Mouse (Mus musculus): Measurements from ENCODE around the gene Jak1. TPM values are rescaled to one million over a fixed set of nuclear protein-coding genes. Genes with fewer than 3 reads are reported as not detected.

The Jak1 gene
- polyA plus RNA-seq, 1 experiment from 2014 or later, result 69.1 TPM

DNA sequence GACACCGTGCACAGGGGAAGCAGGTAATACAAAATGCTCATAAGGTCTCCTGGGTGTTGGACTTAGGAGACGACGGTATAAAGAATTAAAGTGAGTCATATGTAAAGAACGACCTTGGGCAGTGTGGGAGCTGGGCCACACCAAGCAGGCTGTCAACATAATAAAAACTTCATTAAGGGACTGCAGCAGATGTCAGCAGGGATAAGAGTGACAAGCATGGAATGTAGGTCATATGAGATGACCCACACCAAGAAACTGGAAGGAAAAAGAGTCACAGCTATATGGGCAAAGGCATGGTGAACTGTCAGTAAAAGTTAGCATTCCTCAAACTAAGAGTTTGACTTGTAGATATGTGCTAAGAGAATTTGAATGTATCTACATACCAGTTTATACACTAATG is 120.7 kb downstream of the Jak1 start:
- peaks cover 14% of the 10 kb centered on the region for H3K36me3 ChIP-seq
- no peaks in the 10 kb centered on the region for H3K9me3 ChIP-seq (replicated peaks)
- no peaks in the 10 kb centered on the region for H3K4me1 ChIP-seq (replicated peaks)
- no peak overlapping the region for H3K27ac ChIP-seq (ENCODE audit: poor library complexity, severe bottlenecking)
- H3K4me2 ChIP-seq, result no peak overlapping the region
- no peak overlapping the region for H3K4me3 ChIP-seq
- no peak overlapping the region for H3K9ac ChIP-seq
- no peak for ATAC-seq (ENCODE audit: insufficient number of reproducible peaks, low FRiP score)
- H3K27me3 ChIP-seq (replicated peaks), result no peaks in the 10 kb centered on the region
- 74% methylated on average over 4 of the region's 4 CpGs for WGBS

DNA sequence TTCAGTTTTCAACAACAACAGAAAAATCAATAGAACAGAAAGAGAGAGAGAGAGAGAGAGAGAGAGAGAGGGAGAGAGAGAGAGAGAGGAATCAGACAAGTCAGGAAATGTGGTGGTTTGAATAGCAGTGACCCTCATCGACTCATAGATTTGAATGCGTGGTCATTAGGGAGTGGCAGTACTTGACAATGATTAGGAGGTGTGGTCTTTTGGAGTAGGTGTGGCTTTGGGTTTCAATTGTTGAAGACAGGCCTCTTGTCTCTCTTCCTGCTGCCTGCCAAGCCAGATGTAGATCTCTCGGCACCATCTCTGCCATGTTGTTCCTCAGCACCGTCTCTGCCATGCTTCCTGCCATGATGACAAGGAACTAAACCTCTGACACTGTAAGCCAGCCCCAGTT is 121.2 kb downstream of the Jak1 start:
- peaks cover 13% of the 10 kb centered on the region for H3K36me3 ChIP-seq
- H3K4me3 ChIP-seq, result no peak overlapping the region
- ATAC-seq (ENCODE audit: insufficient number of reproducible peaks, low FRiP score), result no peak
- H3K27ac ChIP-seq (ENCODE audit: poor library complexity, severe bottlenecking), result no peak overlapping the region
- H3K9me3 ChIP-seq (replicated peaks), result no peaks in the 10 kb centered on the region
- WGBS, result 53% methylated on average over 4 of the region's 4 CpGs
- no peak overlapping the region for H3K4me2 ChIP-seq
- H3K4me1 ChIP-seq (replicated peaks), result no peaks in the 10 kb centered on the region
- H3K27me3 ChIP-seq (replicated peaks), result no peaks in the 10 kb centered on the region
- no peak overlapping the region for H3K9ac ChIP-seq

DNA sequence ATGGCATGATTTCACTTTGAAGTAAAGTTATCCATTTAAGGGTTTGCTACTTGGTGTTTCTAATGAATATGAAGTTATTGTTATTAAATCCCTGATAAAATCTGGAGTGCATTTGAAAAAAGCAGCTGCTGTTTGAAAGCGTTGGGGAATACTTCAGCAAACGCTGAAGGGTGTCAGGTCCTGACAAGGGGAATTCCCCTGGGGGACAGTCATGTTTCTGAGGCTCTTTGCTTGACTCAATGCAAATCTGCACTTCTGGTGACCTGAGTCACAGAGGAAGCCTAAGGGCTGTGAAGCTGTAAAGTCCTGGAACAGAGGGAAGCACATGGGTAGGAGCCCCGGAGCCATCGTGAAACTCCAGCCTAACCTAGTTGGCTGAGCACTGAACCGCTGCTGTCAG is 123.3 kb downstream of the Jak1 start:
- no peak for ATAC-seq (ENCODE audit: insufficient number of reproducible peaks, low FRiP score)
- Histone ChIP-seq H3K9ac (no peak overlapping the region), H3K4me2 (no peak overlapping the region), H3K27ac (ENCODE audit: poor library complexity, severe bottlenecking) (no peak overlapping the region), H3K4me3 (no peak overlapping the region), H3K4me1 (replicated peaks) (no peaks in the 10 kb centered on the region), H3K36me3 (no peaks in the 10 kb centered on the region), H3K9me3 (replicated peaks) (no peaks in the 10 kb centered on the region), H3K27me3 (replicated peaks) (no peaks in the 10 kb centered on the region)
- WGBS, result 79% methylated on average over 5 of the region's 5 CpGs

DNA sequence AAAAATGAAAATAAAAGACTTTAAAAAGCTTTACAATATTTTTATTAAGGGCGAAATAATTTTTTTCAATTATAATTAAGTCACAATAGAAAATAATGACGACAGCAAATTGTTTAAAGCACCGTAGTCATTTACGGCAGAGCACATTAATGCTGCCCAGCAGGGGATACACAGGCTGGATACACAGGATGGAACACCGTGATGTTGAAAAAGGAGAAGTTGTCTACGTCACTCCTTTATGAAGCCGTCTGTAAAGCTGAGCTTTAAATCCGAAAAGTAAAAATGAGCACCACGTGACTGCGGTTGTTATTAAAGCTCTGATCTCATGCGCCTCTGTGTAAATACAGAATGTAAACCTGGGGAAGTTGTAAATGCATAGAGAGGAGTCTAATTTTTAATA is 127.1 kb downstream of the Jak1 start:
- no peaks in the 10 kb centered on the region for H3K27me3 ChIP-seq (replicated peaks)
- H3K4me1 ChIP-seq (replicated peaks), result no peaks in the 10 kb centered on the region
- no peaks in the 10 kb centered on the region for H3K36me3 ChIP-seq
- no peaks in the 10 kb centered on the region for H3K9me3 ChIP-seq (replicated peaks)
- ATAC-seq (ENCODE audit: insufficient number of reproducible peaks, low FRiP score), result no peak
- no peak overlapping the region for H3K4me3 ChIP-seq
- WGBS, result 88% methylated on average over 11 of the region's 11 CpGs
- no peak overlapping the region for H3K9ac ChIP-seq
- no peak overlapping the region for H3K4me2 ChIP-seq
- H3K27ac ChIP-seq (ENCODE audit: poor library complexity, severe bottlenecking), result no peak overlapping the region

DNA sequence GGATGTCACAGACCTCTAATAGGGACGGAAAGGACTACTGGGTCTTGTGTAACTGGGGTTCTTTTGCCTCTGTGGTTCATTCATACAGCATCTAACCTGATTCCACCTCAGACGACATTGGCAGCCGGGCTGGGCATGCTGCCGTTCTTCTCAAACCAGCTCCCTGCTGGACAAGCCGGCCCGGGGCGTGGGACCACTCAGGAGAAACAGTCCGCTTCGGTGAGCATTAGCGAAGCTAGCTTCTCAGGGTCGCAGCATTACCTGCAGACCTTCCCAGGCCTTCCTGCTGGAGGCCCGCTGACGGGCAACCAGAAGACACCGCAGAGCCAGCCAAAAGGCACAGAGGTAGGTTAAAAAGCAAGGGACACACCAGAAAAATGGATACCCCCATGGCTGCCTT is 129.2 kb downstream of the Jak1 start:
- Histone ChIP-seq H3K9ac (no peak overlapping the region), H3K9me3 (replicated peaks) (no peaks in the 10 kb centered on the region), H3K27ac (ENCODE audit: poor library complexity, severe bottlenecking) (no peak overlapping the region), H3K4me1 (replicated peaks) (no peaks in the 10 kb centered on the region), H3K36me3 (no peaks in the 10 kb centered on the region), H3K4me2 (no peak overlapping the region), H3K4me3 (no peak overlapping the region), H3K27me3 (replicated peaks) (no peaks in the 10 kb centered on the region)
- WGBS, result 85% methylated on average over 14 of the region's 14 CpGs
- no peak for ATAC-seq (ENCODE audit: insufficient number of reproducible peaks, low FRiP score)

DNA sequence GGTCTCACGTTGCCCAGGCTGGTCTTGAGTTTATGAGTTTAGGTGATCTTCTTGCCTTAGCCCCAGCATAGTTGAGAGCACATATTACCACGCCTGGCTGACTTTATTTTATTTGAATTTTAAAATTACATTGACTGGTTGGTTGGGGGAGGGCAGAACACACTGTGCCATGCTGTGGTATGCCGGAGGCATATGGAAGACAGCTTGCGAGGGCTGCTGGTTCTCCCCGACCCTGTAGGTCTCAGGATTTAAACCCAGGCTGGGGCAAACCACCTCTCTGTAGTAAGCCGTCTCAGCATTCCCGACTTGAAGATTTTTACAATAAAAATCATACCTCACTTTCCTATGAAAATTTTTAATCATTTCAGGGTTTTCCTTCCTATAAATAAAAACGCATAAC is 130.1 kb downstream of the Jak1 start:
- H3K27ac ChIP-seq (ENCODE audit: poor library complexity, severe bottlenecking), result no peak overlapping the region
- H3K4me1 ChIP-seq (replicated peaks), result no peaks in the 10 kb centered on the region
- 88% methylated on average over 8 of the region's 8 CpGs for WGBS
- ATAC-seq (ENCODE audit: insufficient number of reproducible peaks, low FRiP score), result no peak
- H3K27me3 ChIP-seq (replicated peaks), result no peaks in the 10 kb centered on the region
- no peaks in the 10 kb centered on the region; the same call in 1 of the 2 replicates for H3K36me3 ChIP-seq
- no peak overlapping the region for H3K9ac ChIP-seq
- no peaks in the 10 kb centered on the region for H3K9me3 ChIP-seq (replicated peaks)
- no peak overlapping the region for H3K4me2 ChIP-seq
- no peak overlapping the region for H3K4me3 ChIP-seq

DNA sequence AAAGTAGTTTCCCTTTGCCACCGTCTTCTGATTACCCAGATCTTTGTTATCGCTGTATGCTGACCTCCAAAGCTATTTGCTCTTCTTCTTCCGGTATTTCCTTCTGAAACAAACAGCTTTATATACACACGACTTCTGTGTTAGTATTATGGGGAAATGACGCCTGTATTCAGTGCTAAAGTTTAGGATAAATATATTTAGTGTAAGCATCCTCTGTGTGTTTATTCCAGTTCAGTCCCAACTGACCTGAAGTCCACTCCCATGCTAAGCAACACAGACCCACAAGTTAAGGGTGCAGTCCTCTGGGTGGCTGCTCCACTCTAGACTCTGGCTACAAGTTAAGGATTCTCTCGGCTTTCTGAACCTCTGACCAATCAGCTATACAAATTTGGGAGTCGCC is 144.1 kb downstream of the Jak1 start:
- Histone ChIP-seq H3K27me3 (replicated peaks) (no peaks in the 10 kb centered on the region), H3K4me2 (no peak overlapping the region), H3K9me3 (replicated peaks) (no peaks in the 10 kb centered on the region), H3K4me1 (replicated peaks) (peaks cover 15% of the 10 kb centered on the region), H3K9ac (no peak overlapping the region), H3K4me3 (no peak overlapping the region), H3K27ac (ENCODE audit: poor library complexity, severe bottlenecking) (no peak overlapping the region), H3K36me3 (0 out of 2 replicates have a peak, but pooled peaks cover 2% of the 10 kb centered on the region)
- ATAC-seq (ENCODE audit: insufficient number of reproducible peaks, low FRiP score), result no peak
- WGBS, result 81% methylated on average over 7 of the region's 7 CpGs

DNA sequence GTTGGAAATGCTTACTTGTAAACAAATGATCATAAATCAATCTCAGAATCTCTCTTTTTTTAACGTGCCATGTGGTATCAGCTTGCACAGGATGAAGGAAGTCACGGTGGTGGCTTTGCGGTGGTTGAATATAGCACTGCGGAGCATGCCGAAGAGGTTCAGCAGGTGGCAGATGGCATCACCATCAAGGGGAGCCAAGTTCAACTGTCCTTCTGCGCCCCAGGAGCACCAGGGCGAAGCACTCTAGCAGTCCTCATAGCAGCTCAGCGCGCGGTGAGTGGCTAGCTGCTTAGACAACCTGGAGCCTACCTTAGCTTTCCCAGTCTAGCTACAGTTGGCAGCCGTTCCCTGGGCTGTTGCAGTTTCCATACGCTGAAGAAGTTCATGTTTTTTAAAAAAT is 158.0 kb downstream of the Jak1 start:
- no peak overlapping the region for H3K4me2 ChIP-seq
- peaks cover 13% of the 10 kb centered on the region for H3K36me3 ChIP-seq
- WGBS, result 82% methylated on average over 12 of the region's 12 CpGs
- H3K27me3 ChIP-seq (replicated peaks), result no peaks in the 10 kb centered on the region
- H3K9me3 ChIP-seq (replicated peaks), result peaks cover 6% of the 10 kb centered on the region
- no peak overlapping the region for H3K27ac ChIP-seq (ENCODE audit: poor library complexity, severe bottlenecking)
- H3K9ac ChIP-seq, result no peak overlapping the region
- ATAC-seq (ENCODE audit: insufficient number of reproducible peaks, low FRiP score), result no peak
- no peaks in the 10 kb centered on the region for H3K4me1 ChIP-seq (replicated peaks)
- no peak overlapping the region for H3K4me3 ChIP-seq

Other genes starting within 250 kb of the Jak1 start
- not detected in 2 replicates for gene Gm10577, start 244.6 kb downstream of the Jak1 start, polyA plus RNA-seq (2016; fragmentation: Nextera tagmentation; extraction: Ambion mirVana)
- gene Raver2, start 196.3 kb downstream of the Jak1 start, polyA plus RNA-seq (2016; fragmentation: Nextera tagmentation; extraction: Ambion mirVana), result 5.2 and 5.4 TPM in 2 replicates
- 30.1 and 32.6 TPM in 2 replicates for gene Ak4, start 154.0 kb upstream of the Jak1 start, polyA plus RNA-seq (2016; fragmentation: Nextera tagmentation; extraction: Ambion mirVana)
- 0.26 and 0.45 TPM in 2 replicates for gene Dnajc6, start 231.4 kb upstream of the Jak1 start, polyA plus RNA-seq (2016; fragmentation: Nextera tagmentation; extraction: Ambion mirVana)

Data from heart, embryonic 12.5 days (tissue).